Mouse (Mus musculus): ENCODE data around the gene Uhrf1.

Gene Uhrf1

DNA sequence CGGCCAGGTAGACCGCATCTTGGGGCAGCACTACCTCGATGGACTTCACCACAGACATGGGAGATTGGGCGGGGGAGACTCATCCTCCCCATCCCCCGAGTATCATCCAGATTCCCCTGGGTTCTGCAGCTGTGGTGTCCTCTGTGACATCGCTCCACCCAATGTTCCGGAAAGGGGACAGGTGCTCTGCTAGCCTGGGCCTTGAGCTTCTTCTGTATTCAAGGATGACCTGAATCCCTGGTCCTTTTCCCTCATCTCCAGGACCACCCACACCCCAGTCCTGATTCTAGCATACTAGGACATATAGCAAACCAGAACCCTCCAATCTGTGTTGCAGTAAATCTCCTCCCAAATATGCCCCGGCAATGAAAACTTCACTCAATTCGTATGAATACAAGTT is 2.9 kb upstream of the Uhrf1 start, which contains the start of gene Arrdc5:
Arrdc5 (minus strand) TSS at position 101 of the 400 bp plus-strand sequence.
- no peak for DNase-seq (ENCODE audit: low spot score in 2 of 2)

DNA sequence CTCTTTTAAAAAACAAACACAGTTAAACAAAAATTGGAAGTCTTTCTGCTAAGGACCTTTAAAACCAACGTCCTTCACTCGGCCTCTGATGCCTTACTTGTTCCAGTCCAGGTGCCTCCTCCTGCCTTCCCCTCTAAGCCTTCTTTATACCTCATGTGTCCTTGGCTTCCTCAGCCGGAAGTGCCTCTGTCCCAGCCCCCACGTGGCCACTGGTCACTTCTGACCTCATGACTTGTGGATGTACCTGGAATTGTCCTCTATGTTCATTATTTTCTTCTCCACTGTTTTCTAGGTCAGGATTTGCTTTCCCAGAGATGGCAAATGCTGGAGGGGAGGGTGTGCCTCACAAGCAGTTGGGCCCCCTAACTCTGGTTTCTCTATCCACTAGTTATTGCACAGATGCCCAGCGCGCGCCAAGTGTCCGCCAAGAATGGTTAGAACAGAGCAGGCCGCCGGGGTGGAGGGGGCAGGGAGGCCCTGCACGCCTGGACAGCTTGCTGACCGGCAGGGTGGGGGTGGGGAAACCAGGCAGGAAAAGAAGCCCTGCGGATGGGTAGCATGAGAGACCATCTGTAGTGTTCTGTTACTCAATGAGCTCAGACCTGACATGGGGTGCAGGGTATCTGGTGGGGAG is 641 bp upstream of the Uhrf1 start:
- DNase-seq (ENCODE audit: low spot score in 2 of 2): no peak

- peak; percentile 98 for DNase-seq (ENCODE audit: low spot score in 2 of 2)
Observed at GRCm38 (mm10) chr17:56303847-56304586, 896 bp downstream of the Uhrf1 start.

DNA sequence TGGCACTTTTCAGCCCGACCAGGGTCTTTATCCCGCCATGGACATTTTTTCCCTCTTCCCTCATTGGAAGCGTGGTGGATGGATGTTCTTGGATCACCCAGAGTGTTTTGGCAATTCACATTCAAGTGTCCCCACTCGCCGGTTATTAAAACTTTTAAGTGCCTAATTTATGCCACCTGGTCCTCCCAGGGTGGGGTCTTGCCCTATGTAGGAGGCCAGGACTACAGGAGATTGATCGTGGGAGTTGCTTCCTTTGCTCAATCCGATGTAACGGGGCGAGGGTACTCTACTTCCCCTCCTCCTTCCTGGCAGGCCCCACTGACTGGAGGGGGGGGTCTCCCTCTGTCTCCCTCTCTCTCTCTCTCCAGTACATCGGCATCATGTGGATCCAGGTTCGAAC is 1.6 kb downstream of the Uhrf1 start:
- DNase-seq (ENCODE audit: low spot score in 2 of 2): no peak

- no peak for DNase-seq (ENCODE audit: low spot score in 2 of 2)
Observed at GRCm38 (mm10) chr17:56305156-56305555, 2.0 kb downstream of the Uhrf1 start.

GRCm38 (mm10) chr17:56305826-56306225 is 2.7 kb downstream of the Uhrf1 start:
- no peak for DNase-seq (ENCODE audit: low spot score in 2 of 2)

GRCm38 (mm10) chr17:56308088-56308487 is 5.0 kb downstream of the Uhrf1 start:
- DNase-seq (ENCODE audit: low spot score in 2 of 2): no peak

- no peak for DNase-seq (ENCODE audit: low spot score in 2 of 2)
Observed at GRCm38 (mm10) chr17:56309191-56309945, 6.2 kb downstream of the Uhrf1 start.

DNA sequence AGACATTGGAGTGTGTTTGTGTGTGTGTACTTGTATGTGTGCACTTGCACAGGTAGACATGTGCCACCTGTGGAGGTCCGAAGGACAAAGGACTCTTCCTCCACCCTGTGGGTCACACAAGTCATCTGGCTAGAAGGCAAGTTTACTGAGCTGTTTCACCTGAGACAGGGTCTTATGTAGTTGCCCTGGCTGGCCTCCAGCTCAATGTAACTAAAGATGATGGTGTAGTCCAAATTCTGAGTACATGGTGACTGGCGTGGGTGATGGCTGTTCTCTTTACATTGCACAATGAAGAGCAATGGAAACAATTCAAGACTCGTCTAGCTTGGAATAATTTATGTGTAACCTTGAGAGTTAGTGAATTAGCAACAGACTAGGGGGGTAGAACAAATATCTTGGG is 21.3 kb downstream of the Uhrf1 start:
- no peak for DNase-seq (ENCODE audit: low spot score in 2 of 2)

GRCm38 (mm10) chr17:56325450-56326152 is 22.5 kb downstream of the Uhrf1 start, which contains the start of gene Kdm4b:
Kdm4b (plus strand) TSS chr17:56326062.
- peak; percentile 99 for DNase-seq (ENCODE audit: low spot score in 2 of 2)

- DNase-seq (ENCODE audit: low spot score in 2 of 2): no peak
Observed at GRCm38 (mm10) chr17:56326153-56327147, 23.3 kb downstream of the Uhrf1 start.

DNA sequence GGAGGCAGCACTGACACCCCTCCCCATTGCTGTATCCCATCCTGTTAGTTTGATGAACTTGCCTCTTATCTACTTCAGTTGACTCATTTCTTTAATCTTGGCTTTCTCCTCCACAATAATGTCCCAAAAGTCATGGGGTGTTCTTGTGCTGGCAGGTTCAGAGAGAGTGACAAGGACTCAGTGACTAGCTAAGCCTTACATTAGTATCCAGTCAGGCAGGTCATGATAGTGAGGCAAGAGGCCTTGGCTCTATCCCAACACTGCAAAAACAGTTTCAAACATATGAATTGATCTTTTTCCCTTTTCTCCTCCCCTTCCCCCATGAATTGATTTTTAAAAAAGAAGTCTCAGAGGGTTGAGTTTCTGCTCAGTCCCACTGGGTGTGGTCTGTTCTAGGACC is 26.1 kb downstream of the Uhrf1 start:
- no peak for DNase-seq (ENCODE audit: low spot score in 2 of 2)

DNA sequence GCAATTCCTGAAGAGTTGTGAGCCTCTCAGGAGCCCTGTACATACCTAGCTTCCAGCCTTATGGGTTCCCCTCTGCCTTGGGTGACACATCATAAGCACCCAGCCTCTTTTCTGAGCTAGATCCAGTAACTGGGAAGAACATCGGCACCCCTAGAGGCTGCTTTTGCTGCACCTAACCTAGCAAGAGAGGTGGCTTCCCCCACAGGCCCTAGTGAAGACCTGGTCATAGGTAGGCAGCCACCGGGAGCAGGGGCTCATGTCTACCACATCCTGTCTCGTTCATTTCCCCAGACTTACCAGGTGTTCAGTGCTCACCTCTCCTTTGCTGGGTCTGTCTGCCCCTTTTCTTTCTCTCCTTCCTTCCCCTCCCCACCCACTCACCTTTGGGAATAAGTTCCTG is 27.2 kb downstream of the Uhrf1 start:
- DNase-seq (ENCODE audit: low spot score in 2 of 2): no peak

DNA sequence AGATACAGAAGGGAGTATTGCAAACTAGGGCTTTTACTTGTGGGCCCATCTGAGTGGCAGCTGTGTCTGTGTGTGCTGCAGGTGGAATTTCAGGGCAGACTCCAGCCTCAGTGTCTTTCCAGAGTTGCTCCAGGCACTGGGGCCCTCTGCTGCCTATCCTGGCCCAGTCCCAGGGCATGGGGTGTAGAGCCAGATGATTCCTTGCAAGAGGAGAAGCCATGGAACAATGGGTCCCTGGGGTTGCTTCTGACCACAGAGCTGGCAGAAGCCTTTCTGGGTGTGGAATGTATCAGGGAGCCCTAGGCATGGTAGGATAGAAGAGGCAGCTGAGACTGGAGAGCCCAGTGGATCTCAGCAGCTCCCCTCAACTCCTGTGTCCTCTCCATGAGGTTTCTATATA is 28.1 kb downstream of the Uhrf1 start:
- DNase-seq (ENCODE audit: low spot score in 2 of 2): no peak

DNA sequence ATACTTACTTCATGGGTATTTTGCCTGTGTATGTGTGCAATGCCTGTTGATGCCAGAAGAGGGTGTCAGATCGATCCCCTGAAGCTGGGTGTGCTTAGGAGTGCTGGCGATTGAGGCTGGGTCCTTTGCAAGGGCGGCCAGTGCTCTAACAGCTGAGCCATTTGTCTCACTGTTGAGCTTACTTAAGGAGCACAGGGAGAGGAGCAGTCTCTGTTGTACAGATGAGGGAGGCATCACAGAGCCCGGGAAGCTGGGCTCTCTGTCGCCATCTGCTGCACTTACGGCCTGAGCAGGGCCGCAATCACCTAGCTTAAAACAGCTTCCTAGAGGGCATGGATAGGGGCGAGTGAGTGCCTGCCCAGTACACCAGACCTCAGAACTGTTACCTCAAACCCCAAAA is 29.9 kb downstream of the Uhrf1 start:
- no peak for DNase-seq (ENCODE audit: low spot score in 2 of 2)

DNA sequence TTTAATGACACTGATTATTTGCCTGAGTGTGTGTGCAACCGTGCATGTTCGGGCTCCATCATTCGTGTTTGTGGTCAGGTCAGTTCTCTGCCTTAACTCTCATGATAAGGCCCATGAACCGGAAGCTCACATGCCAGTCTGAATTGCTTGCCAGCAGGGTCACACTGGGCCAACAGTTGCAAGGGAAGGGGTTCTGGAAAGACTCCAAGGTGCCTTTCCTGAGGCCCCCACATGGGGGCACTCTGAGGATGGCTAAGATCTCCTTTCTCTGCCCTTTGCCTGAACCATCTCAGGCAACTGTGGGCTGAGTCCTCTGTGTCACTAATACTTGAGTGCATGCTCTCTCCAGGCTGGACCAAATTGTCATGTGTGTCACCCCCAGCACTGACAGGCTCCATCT is 34.1 kb downstream of the Uhrf1 start:
- DNase-seq (ENCODE audit: low spot score in 2 of 2): peak in 1 of 2 experiments; percentile 53

DNA sequence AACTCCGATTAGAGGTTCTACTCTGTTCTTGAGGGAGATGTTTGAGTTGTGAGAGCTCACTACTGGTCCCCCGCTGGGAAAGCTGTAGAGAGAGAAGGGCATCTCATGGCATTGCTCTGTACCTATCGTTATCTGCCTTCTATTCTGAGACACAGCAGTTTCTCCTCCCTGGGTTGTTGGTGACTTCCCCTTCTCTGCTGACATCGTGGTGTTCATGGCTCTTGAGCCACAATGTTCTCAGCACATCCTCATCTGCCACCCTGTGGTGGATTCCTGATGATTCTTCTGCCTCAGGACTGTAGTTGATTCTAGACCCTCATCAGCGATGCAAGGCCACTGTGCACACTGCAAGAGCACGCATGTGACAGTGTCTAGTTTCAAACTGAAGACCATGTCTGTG is 34.7 kb downstream of the Uhrf1 start:
- DNase-seq (ENCODE audit: low spot score in 2 of 2): no peak

- peak; percentile 78 to 92 for DNase-seq (ENCODE audit: low spot score in 2 of 2)
Observed at GRCm38 (mm10) chr17:56338909-56339308, 35.8 kb downstream of the Uhrf1 start.

DNA sequence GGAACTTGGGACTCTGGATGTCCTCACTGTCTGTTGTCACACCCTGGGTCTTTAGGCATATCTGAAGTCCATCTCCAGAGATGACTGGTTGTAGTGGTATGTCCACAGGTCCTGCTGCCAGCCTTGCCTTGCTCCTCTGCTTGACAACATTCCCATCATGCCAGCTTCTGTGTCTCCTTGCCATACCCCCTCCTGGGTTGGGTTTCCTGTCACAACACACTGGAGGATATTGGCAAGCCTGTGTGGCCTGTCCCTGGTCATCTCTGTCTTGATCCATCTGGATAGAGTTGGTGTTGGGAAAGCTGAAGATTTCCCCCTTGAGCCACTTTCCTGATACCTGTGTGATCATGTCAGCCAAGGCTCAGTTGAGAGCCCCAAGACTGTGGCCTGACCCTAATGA is 37.6 kb downstream of the Uhrf1 start:
- no peak for DNase-seq (ENCODE audit: low spot score in 2 of 2)

DNA sequence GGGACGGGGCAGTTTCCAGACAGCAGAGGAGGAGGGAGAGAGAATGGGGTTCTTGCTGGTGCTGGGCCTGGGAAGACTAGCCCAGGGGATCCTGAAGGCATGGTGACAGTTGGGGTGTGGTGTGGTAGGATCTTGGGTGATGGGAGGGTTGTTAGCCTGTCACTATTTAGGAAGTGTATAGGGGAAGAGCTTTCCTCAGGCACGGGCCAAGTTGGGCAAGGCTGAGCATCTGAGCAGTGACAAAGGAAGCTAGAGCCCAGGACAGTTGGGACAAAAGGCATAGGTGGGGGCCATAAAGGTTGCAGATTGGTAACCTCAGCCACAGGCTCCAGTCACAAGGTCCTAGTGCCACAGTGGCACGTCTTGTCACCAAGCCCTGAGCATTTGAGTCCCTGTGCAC is 40.3 kb downstream of the Uhrf1 start:
- no peak for DNase-seq (ENCODE audit: low spot score in 2 of 2)

DNA sequence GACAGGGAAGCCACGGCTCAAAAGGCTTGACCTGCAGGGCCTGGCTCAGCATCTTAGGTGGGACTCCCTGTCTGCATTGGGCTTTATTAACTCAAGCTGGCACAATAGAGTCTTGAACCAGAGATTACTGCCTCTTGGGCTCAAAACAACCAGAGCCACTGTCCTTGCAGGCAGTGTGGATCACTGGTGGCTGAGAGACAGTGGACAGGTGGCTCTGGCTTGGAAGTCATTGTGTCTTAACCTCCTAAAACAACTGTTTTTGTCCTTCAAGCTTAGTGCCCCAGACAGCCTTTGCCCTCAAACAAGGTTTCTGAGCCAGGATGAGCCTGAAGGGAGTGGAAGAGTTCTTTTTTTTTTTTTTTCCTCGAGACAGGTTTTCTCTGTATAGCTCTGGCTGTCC is 42.2 kb downstream of the Uhrf1 start:
- no peak for DNase-seq (ENCODE audit: low spot score in 2 of 2)

All from spleen, postnatal 4 days (tissue).